Mouse (Mus musculus): Measurements from ENCODE around the gene Znrf4. TPM values are rescaled to one million over a fixed set of nuclear protein-coding genes. Genes with fewer than 3 reads are reported as not detected.

The Znrf4 gene
- polyA plus RNA-seq, 1 experiment from 2014 or later, result not detected

DNA sequence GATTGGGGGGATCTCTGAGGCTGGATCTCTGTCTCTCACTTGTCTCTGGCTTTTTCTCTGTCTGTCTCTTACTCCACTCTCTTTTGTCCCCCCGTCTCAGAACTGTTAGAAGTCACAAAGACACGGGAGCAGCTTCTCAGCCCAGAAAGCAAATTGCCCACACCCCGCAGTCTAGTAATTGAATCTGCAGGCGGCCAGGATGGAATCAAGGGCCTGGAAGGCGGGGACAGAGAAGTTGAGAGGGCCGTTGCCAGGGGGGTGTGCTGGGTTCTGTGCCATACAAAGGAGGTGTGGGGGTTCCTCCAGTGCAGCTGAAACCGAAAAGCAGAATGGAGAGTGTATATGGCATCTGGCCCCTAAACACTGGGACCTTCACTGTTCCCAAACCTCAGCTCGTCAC, 30.5 kb upstream of the Znrf4 start:
- DNase-seq (ENCODE audit: low spot score) (no peak), ATAC-seq (ENCODE audit: low read depth) (no peak)
- no peak overlapping the region for H3K4me2 ChIP-seq (ENCODE audit: low read depth, low read length)
- no peak overlapping the region for H3K9ac ChIP-seq (ENCODE audit: low read depth, low read length)
- H3K36me3 ChIP-seq (ENCODE audit: control insufficient read depth, insufficient read depth, low read length), result no peaks in the 10 kb centered on the region
- 36% methylated on average over 8 of the region's 8 CpGs for WGBS
- H3K4me1 ChIP-seq (ENCODE audit: control insufficient read depth, insufficient read depth, low read length), result no peaks in the 10 kb centered on the region
- no peak overlapping the region for H3K4me3 ChIP-seq (ENCODE audit: low read depth, low read length)
- no peaks in the 10 kb centered on the region for H3K27me3 ChIP-seq (replicated peaks; ENCODE audit: control insufficient read depth, insufficient read depth, low read length)
- no peak overlapping the region for H3K27ac ChIP-seq (replicated peaks; ENCODE audit: low read depth, low read length)
- H3K9me3 ChIP-seq (ENCODE audit: control insufficient read depth, low read length), result no peaks in the 10 kb centered on the region

- Histone ChIP-seq H3K9me3 (ENCODE audit: control insufficient read depth, low read length) (no peaks in the 10 kb centered on the region), H3K36me3 (ENCODE audit: control insufficient read depth, insufficient read depth, low read length) (no peaks in the 10 kb centered on the region), H3K9ac (ENCODE audit: low read depth, low read length) (no peak overlapping the region), H3K4me3 (ENCODE audit: low read depth, low read length) (no peak overlapping the region), H3K4me2 (ENCODE audit: low read depth, low read length) (no peak overlapping the region), H3K27ac (replicated peaks; ENCODE audit: low read depth, low read length) (no peak overlapping the region), H3K4me1 (ENCODE audit: control insufficient read depth, insufficient read depth, low read length) (no peaks in the 10 kb centered on the region), H3K27me3 (replicated peaks; ENCODE audit: control insufficient read depth, insufficient read depth, low read length) (no peaks in the 10 kb centered on the region)
- peak; percentile 38 for DNase-seq (ENCODE audit: low spot score)
- 25% methylated on average over 6 of the region's 6 CpGs for WGBS
- ATAC-seq (ENCODE audit: low read depth), result peak; percentile 62
Measured at GRCm38 (mm10) chr17:56540562-56540975, 28.3 kb upstream of the Znrf4 start.

DNA sequence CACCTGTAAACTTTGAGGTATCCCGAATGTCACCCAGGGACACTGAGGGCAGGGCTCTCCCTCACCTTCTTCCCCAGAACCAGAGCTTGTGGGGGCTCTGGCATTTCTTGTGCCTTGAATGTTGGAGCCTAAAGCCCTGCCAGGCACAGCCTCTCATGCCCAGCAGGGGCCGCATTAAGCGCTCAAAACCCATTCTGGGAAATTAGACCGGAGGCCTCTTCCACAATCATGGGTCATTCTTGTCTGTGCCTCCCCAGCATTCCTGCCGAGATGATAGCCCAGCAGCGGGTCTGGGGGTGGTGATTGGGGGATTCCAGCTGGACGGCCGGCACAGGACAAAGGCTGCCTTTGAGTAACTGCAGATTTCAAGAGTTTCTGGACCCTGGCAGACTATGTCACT, 25.7 kb upstream of the Znrf4 start:
- WGBS, result 22% methylated on average over 8 of the region's 8 CpGs
- DNase-seq (ENCODE audit: low spot score) (peak; percentile 59), ATAC-seq (ENCODE audit: low read depth) (no peak; the same call in 1 of the 2 replicates)
- no peak overlapping the region for H3K9ac ChIP-seq (ENCODE audit: low read depth, low read length)
- H3K9me3 ChIP-seq (ENCODE audit: control insufficient read depth, low read length), result no peaks in the 10 kb centered on the region
- no peak overlapping the region for H3K4me3 ChIP-seq (ENCODE audit: low read depth, low read length)
- no peaks in the 10 kb centered on the region for H3K4me1 ChIP-seq (ENCODE audit: control insufficient read depth, insufficient read depth, low read length)
- H3K27ac ChIP-seq (replicated peaks; ENCODE audit: low read depth, low read length), result no peak overlapping the region
- H3K27me3 ChIP-seq (replicated peaks; ENCODE audit: control insufficient read depth, insufficient read depth, low read length), result no peaks in the 10 kb centered on the region
- H3K36me3 ChIP-seq (ENCODE audit: control insufficient read depth, insufficient read depth, low read length), result no peaks in the 10 kb centered on the region
- H3K4me2 ChIP-seq (ENCODE audit: low read depth, low read length), result no peak overlapping the region

DNA sequence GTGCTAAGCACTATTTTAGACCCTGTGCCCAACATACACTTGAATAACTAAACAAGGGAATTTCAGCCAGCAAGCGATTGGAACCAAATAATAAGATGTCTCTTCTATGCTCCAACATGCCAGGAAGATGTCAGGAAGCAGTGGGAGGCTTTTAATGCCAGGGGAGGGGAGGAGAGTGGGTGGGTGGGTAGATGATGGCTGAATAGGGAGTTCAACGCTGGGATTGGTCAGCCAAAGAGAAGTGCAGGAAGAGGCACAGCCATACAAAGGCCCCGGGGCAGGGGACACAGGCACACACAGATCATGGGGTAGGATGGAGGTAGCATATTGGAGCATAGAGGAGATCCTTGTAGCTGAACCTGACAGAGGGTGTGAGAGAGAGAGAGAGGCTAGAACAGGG, 24.6 kb upstream of the Znrf4 start:
- H3K27ac ChIP-seq (replicated peaks; ENCODE audit: low read depth, low read length), result no peak overlapping the region
- ATAC-seq (ENCODE audit: low read depth) (no peak), DNase-seq (ENCODE audit: low spot score) (no peak)
- 64% methylated on average over 3 of the region's 3 CpGs for WGBS
- H3K36me3 ChIP-seq (ENCODE audit: control insufficient read depth, insufficient read depth, low read length), result no peaks in the 10 kb centered on the region
- no peak overlapping the region for H3K4me2 ChIP-seq (ENCODE audit: low read depth, low read length)
- no peaks in the 10 kb centered on the region for H3K9me3 ChIP-seq (ENCODE audit: control insufficient read depth, low read length)
- H3K9ac ChIP-seq (ENCODE audit: low read depth, low read length), result no peak overlapping the region
- H3K4me1 ChIP-seq (ENCODE audit: control insufficient read depth, insufficient read depth, low read length), result no peaks in the 10 kb centered on the region
- no peak overlapping the region for H3K4me3 ChIP-seq (ENCODE audit: low read depth, low read length)
- no peaks in the 10 kb centered on the region for H3K27me3 ChIP-seq (replicated peaks; ENCODE audit: control insufficient read depth, insufficient read depth, low read length)

DNA sequence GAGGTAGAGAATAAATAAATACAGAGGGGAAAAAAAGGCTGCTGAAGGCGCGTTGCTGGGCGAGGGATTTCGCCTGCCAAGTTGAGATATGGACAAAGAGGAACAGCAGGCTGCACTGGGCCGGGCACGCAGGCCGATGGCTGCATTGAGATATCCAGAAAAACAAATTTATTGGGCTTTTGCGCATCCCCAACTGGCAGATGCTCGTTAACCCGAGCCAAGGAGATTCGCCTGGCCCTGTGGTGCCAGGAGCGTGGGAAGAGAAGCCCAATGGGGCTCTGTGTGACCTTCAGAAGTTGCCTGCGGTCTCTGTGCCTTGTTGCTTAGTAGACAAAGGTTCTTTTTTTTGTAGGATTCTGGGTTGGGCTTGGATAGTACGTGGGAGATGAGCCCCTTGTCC, 24.0 kb upstream of the Znrf4 start:
- Histone ChIP-seq H3K4me2 (ENCODE audit: low read depth, low read length) (no peak overlapping the region), H3K9me3 (ENCODE audit: control insufficient read depth, low read length) (no peaks in the 10 kb centered on the region), H3K9ac (ENCODE audit: low read depth, low read length) (no peak overlapping the region), H3K4me1 (ENCODE audit: control insufficient read depth, insufficient read depth, low read length) (no peaks in the 10 kb centered on the region), H3K36me3 (ENCODE audit: control insufficient read depth, insufficient read depth, low read length) (no peaks in the 10 kb centered on the region), H3K27me3 (replicated peaks; ENCODE audit: control insufficient read depth, insufficient read depth, low read length) (no peaks in the 10 kb centered on the region), H3K27ac (replicated peaks; ENCODE audit: low read depth, low read length) (no peak overlapping the region), H3K4me3 (ENCODE audit: low read depth, low read length) (no peak overlapping the region)
- DNase-seq (ENCODE audit: low spot score), result no peak
- WGBS, result 68% methylated on average over 14 of the region's 14 CpGs
- no peak for ATAC-seq (ENCODE audit: low read depth)

- no peak overlapping the region for H3K9ac ChIP-seq (ENCODE audit: low read depth, low read length)
- H3K27ac ChIP-seq (replicated peaks; ENCODE audit: low read depth, low read length), result no peak overlapping the region
- DNase-seq (ENCODE audit: low spot score) (no peak), ATAC-seq (ENCODE audit: low read depth) (no peak)
- no peaks in the 10 kb centered on the region for H3K36me3 ChIP-seq (ENCODE audit: control insufficient read depth, insufficient read depth, low read length)
- 0 out of 2 replicates have a peak, but pooled peaks cover 2% of the 10 kb centered on the region for H3K27me3 ChIP-seq (replicated peaks; ENCODE audit: control insufficient read depth, insufficient read depth, low read length)
- no peak overlapping the region for H3K4me3 ChIP-seq (ENCODE audit: low read depth, low read length)
- no peaks in the 10 kb centered on the region for H3K9me3 ChIP-seq (ENCODE audit: control insufficient read depth, low read length)
- no peaks in the 10 kb centered on the region for H3K4me1 ChIP-seq (ENCODE audit: control insufficient read depth, insufficient read depth, low read length)
- H3K4me2 ChIP-seq (ENCODE audit: low read depth, low read length), result no peak overlapping the region
- 79% methylated on average over 4 of the region's 4 CpGs for WGBS
Measured at GRCm38 (mm10) chr17:56524943-56525342, 12.7 kb upstream of the Znrf4 start.

GRCm38 (mm10) chr17:56522744-56523143, 10.5 kb upstream of the Znrf4 start:
- no peaks in the 10 kb centered on the region for H3K36me3 ChIP-seq (ENCODE audit: control insufficient read depth, insufficient read depth, low read length)
- H3K9ac ChIP-seq (ENCODE audit: low read depth, low read length), result no peak overlapping the region
- ATAC-seq (ENCODE audit: low read depth) (no peak), DNase-seq (ENCODE audit: low spot score) (no peak)
- WGBS, result 50% methylated on average over 1 of the region's 1 CpGs
- no peak overlapping the region for H3K27ac ChIP-seq (replicated peaks; ENCODE audit: low read depth, low read length)
- H3K4me2 ChIP-seq (ENCODE audit: low read depth, low read length), result no peak overlapping the region
- H3K27me3 ChIP-seq (replicated peaks; ENCODE audit: control insufficient read depth, insufficient read depth, low read length), result 0 out of 2 replicates have a peak, but pooled peaks cover 2% of the 10 kb centered on the region
- H3K4me3 ChIP-seq (ENCODE audit: low read depth, low read length), result no peak overlapping the region
- H3K4me1 ChIP-seq (ENCODE audit: control insufficient read depth, insufficient read depth, low read length), result no peaks in the 10 kb centered on the region
- H3K9me3 ChIP-seq (ENCODE audit: control insufficient read depth, low read length), result no peaks in the 10 kb centered on the region

GRCm38 (mm10) chr17:56515690-56516410, 3.6 kb upstream of the Znrf4 start:
- no peaks in the 10 kb centered on the region for H3K36me3 ChIP-seq (ENCODE audit: control insufficient read depth, insufficient read depth, low read length)
- peaks cover 12% of the 10 kb centered on the region for H3K4me1 ChIP-seq (ENCODE audit: control insufficient read depth, insufficient read depth, low read length)
- H3K27ac ChIP-seq (replicated peaks; ENCODE audit: low read depth, low read length), result peak overlapping the region; percentile 39; the same call in 1 of the 2 replicates
- no peak overlapping the region for H3K4me3 ChIP-seq (ENCODE audit: low read depth, low read length)
- H3K4me2 ChIP-seq (ENCODE audit: low read depth, low read length), result peak overlapping the region; percentile 35
- peak; percentile 89 for DNase-seq (ENCODE audit: low spot score)
- H3K9me3 ChIP-seq (ENCODE audit: control insufficient read depth, low read length), result peaks cover 3% of the 10 kb centered on the region; the same call in 1 of the 2 replicates
- H3K9ac ChIP-seq (ENCODE audit: low read depth, low read length), result 0 out of 2 replicates have a peak overlapping the region, but pooled peaks have one; percentile 8
- peaks cover 24% of the 10 kb centered on the region for H3K27me3 ChIP-seq (replicated peaks; ENCODE audit: control insufficient read depth, insufficient read depth, low read length)
- 14% methylated on average over 13 of the region's 13 CpGs for WGBS
- peak; percentile 91 for ATAC-seq (ENCODE audit: low read depth)

DNA sequence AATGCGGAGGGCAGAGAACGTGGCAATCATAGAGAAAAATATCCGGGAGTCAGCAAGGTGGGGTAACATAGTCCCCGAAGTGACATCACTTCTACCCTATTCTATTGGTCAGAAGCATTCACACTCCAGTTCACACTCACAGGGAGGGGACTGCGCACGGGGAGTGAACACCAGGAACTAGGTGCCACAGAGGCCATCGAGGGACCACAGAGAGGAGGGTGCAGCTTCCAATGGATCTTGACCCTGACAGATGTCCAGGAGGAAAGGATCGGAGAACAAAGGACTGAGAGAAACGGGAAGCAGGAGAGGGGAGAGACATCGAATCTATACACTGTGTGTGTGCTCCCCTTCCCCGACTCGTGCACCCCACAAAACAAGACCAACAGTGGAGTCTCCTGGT, 2.7 kb upstream of the Znrf4 start:
- 44% methylated on average over 12 of the region's 12 CpGs for WGBS
- no peak for ATAC-seq (ENCODE audit: low read depth)
- no peak for DNase-seq (ENCODE audit: low spot score)
- H3K36me3 ChIP-seq (ENCODE audit: control insufficient read depth, insufficient read depth, low read length), result no peaks in the 10 kb centered on the region
- H3K9ac ChIP-seq (ENCODE audit: low read depth, low read length), result no peak overlapping the region
- H3K4me2 ChIP-seq (ENCODE audit: low read depth, low read length), result no peak overlapping the region
- H3K27me3 ChIP-seq (replicated peaks; ENCODE audit: control insufficient read depth, insufficient read depth, low read length), result peaks cover 33% of the 10 kb centered on the region
- H3K9me3 ChIP-seq (ENCODE audit: control insufficient read depth, low read length), result peaks cover 3% of the 10 kb centered on the region; the same call in 1 of the 2 replicates
- no peak overlapping the region for H3K4me3 ChIP-seq (ENCODE audit: low read depth, low read length)
- no peak overlapping the region for H3K27ac ChIP-seq (replicated peaks; ENCODE audit: low read depth, low read length)
- peaks cover 12% of the 10 kb centered on the region for H3K4me1 ChIP-seq (ENCODE audit: control insufficient read depth, insufficient read depth, low read length)
